Mouse (Mus musculus) CH12.LX (cell line): ENCODE measurements at regions not wholly inside any gene's neighbourhood (a gene's known extent, or its start where the extent isn't known, plus 50 kb on each side); places are given as distances from the start of the nearest gene placed in this dataset.

Source experiments
- DNase-seq: peaks from one replicate; pipeline ENCODE4 v3.0.0-alpha.2; 2013; ENCODE audit errors: extremely low read depth
- H3K27ac ChIP-seq: 2 replicates; pipeline ENCODE4 v1.5.1; 2012; ENCODE audit warnings: low read depth, mild to moderate bottlenecking, control low read depth, moderate library complexity; ENCODE audit not compliant: insufficient read depth
- H3K27me3 ChIP-seq: replicated peaks from 2 replicates; pipeline ENCODE3; 2012; ENCODE audit warnings: inconsistent platforms
- H3K36me3 ChIP-seq, 2 experiments: replicated peaks in 1 of 2; 2 replicates each; pipeline versions ENCODE3 to v1.6.1; 2012; ENCODE audit warnings: inconsistent platforms in 1 of 2, low read length in 1 of 2, mild to moderate bottlenecking in 1 of 2, mixed read lengths in 1 of 2, moderate library complexity in 1 of 2; ENCODE audit not compliant: control insufficient read depth in 1 of 2, insufficient read depth in 1 of 2
- H3K4me1 ChIP-seq, 2 experiments: 2 replicates each; pipeline ENCODE4 v1.6.1; 2012; ENCODE audit warnings: inconsistent platforms in 1 of 2, moderate library complexity in 1 of 2; ENCODE audit not compliant: insufficient read depth in 2 of 2, control insufficient read depth in 1 of 2
- H3K4me2 ChIP-seq: 2 replicates; pipeline ENCODE4 v1.6.1; 2012; ENCODE audit warnings: low read depth, mild to moderate bottlenecking, control low read depth; ENCODE audit not compliant: poor library complexity, insufficient read depth, severe bottlenecking
- H3K4me3 ChIP-seq, 3 experiments: fragments of 150-350 bp in 1 of 3; sonication (generic) in 1 of 3; replicated peaks in 1 of 3; 2 replicates each; pipeline versions ENCODE3 to v1.5.1; 2011 to 2012; ENCODE audit warnings: low read depth in 2 of 3, low read length in 2 of 3, mild to moderate bottlenecking in 2 of 3, moderate library complexity in 2 of 3, control low read depth in 1 of 3, improper control_type of control experiment in 1 of 3, inconsistent platforms in 1 of 3, mixed read lengths in 1 of 3; ENCODE audit not compliant: poor library complexity in 1 of 3
- H3K79me2 ChIP-seq: replicated peaks from 2 replicates; pipeline ENCODE4 v1.6.1; 2012; ENCODE audit warnings: mild to moderate bottlenecking, moderate library complexity; ENCODE audit not compliant: control insufficient read depth, poor library complexity, insufficient read depth, severe bottlenecking; ENCODE audit errors: extremely low read depth
- H3K9ac ChIP-seq: 2 replicates; pipeline ENCODE4 v1.6.1; 2012; ENCODE audit warnings: low read depth, mild to moderate bottlenecking, control low read depth, moderate library complexity; ENCODE audit not compliant: insufficient read depth
- H3K9me3 ChIP-seq: replicated peaks from 2 replicates; pipeline ENCODE3; 2012; ENCODE audit warnings: low read length, inconsistent platforms, mixed read lengths
- BHLHE40 ChIP-seq: IDR thresholded peaks from 2 replicates; pipeline ENCODE4 v1.6.1; 2011; ENCODE audit warnings: mild to moderate bottlenecking, low read depth, low read length, improper control_type of control experiment
- CHD2 ChIP-seq: IDR thresholded peaks from 2 replicates; pipeline ENCODE4 v1.6.1; 2011; ENCODE audit warnings: low read length, improper control_type of control experiment
- E2F4 ChIP-seq: IDR thresholded peaks from 2 replicates; pipeline ENCODE4 v1.6.1; 2011; ENCODE audit warnings: low read depth, low read length, improper control_type of control experiment; ENCODE audit not compliant: insufficient replicate concordance
- EP300 ChIP-seq: IDR thresholded peaks from 2 replicates; pipeline ENCODE4 v1.6.1; 2011; ENCODE audit warnings: low read length, improper control_type of control experiment
- GABPA ChIP-seq: IDR thresholded peaks from 2 replicates; pipeline ENCODE4 v1.6.1; 2012; ENCODE audit warnings: low read depth, low read length, improper control_type of control experiment, inconsistent platforms; ENCODE audit not compliant: insufficient replicate concordance
- HCFC1 ChIP-seq: IDR thresholded peaks from 2 replicates; pipeline ENCODE4 v1.6.1; 2012; ENCODE audit warnings: low read depth, mild to moderate bottlenecking, inconsistent platforms, low read length, improper control_type of control experiment
- IRF4 ChIP-seq: IDR thresholded peaks from 2 replicates; pipeline ENCODE4 v1.6.1; 2014; ENCODE audit warnings: low read depth, mild to moderate bottlenecking, inconsistent platforms, low read length, improper control_type of control experiment
- JUND ChIP-seq: conservative IDR thresholded peaks from 2 replicates; pipeline ENCODE4 v1.6.1; 2011; ENCODE audit warnings: low read depth, low read length, improper control_type of control experiment
- MAZ ChIP-seq: IDR thresholded peaks from 2 replicates; pipeline ENCODE4 v1.6.1; 2012; ENCODE audit warnings: low read depth, mild to moderate bottlenecking, inconsistent platforms, low read length, improper control_type of control experiment, moderate library complexity
- MEF2A ChIP-seq: IDR thresholded peaks from 2 replicates; pipeline ENCODE4 v1.6.1; 2014; ENCODE audit warnings: low read depth, mild to moderate bottlenecking, inconsistent platforms, low read length, improper control_type of control experiment, borderline replicate concordance
- MXI1 ChIP-seq: IDR thresholded peaks from 2 replicates; pipeline ENCODE4 v1.6.1; 2011; ENCODE audit warnings: mild to moderate bottlenecking, low read depth, low read length, improper control_type of control experiment
- NRF1 ChIP-seq: IDR thresholded peaks from 2 replicates; pipeline ENCODE4 v1.6.1; 2014; ENCODE audit warnings: low read depth, mild to moderate bottlenecking, inconsistent platforms, low read length, improper control_type of control experiment, moderate library complexity
- POLR2A ChIP-seq: IDR thresholded peaks from 2 replicates; pipeline ENCODE4 v1.6.1; 2011; ENCODE audit warnings: low read depth, mild to moderate bottlenecking, improper control_type of control experiment, low read length
- POLR2AphosphoS2 ChIP-seq: IDR thresholded peaks from 2 replicates; pipeline ENCODE4 v1.6.1; 2011; ENCODE audit warnings: low read depth, low read length, improper control_type of control experiment
- RAD21 ChIP-seq: IDR thresholded peaks from 2 replicates; pipeline ENCODE4 v1.6.1; 2011; ENCODE audit warnings: low read depth, mild to moderate bottlenecking, low read length, improper control_type of control experiment, moderate library complexity
- RCOR1 ChIP-seq: conservative IDR thresholded peaks from 2 replicates; pipeline ENCODE4 v1.6.1; 2012; ENCODE audit warnings: low read depth, mild to moderate bottlenecking, inconsistent platforms, low read length, improper control_type of control experiment
- SMC3 ChIP-seq: IDR thresholded peaks from 2 replicates; pipeline ENCODE4 v1.6.1; 2011; ENCODE audit warnings: low read depth, low read length, improper control_type of control experiment
- TCF12 ChIP-seq: IDR thresholded peaks from 2 replicates; pipeline ENCODE4 v1.6.1; 2014; ENCODE audit warnings: low read depth, mild to moderate bottlenecking, inconsistent platforms, low read length, improper control_type of control experiment
- UBTF ChIP-seq: IDR thresholded peaks from 2 replicates; pipeline ENCODE4 v1.6.1; 2012; ENCODE audit warnings: low read depth, mild to moderate bottlenecking, inconsistent platforms, low read length, improper control_type of control experiment, moderate library complexity
- ZC3H11A ChIP-seq: IDR thresholded peaks from 2 replicates; pipeline ENCODE4 v1.6.1; 2012; ENCODE audit warnings: low read depth, mild to moderate bottlenecking, inconsistent platforms, low read length, improper control_type of control experiment
- ZMIZ1 ChIP-seq: IDR thresholded peaks from 2 replicates; pipeline ENCODE4 v1.6.1; 2012; ENCODE audit warnings: low read depth, mild to moderate bottlenecking, inconsistent platforms, low read length, improper control_type of control experiment
- dilution Hi-C: fragments of 300-500 bp; cut with MboI; formaldehyde crosslinking; loops from 2 replicates; pipeline ENCODE4 v1.14.3; 2020; ENCODE audit warnings: low sequenced_read_pairs; ENCODE audit not compliant: extremely low pct_unique_long_range_greater_than_20kb, extremely low pct_ligation_motif_present
- in situ Hi-C: fragments of 300-500 bp; cut with MboI; formaldehyde crosslinking; loops from 3 replicates; pipeline ENCODE4 v1.14.3; 2019; ENCODE audit warnings: low sequenced_read_pairs, low pct_ligation_motif_present, low pct_unique_long_range_greater_than_20kb, mixed read lengths

DNA sequence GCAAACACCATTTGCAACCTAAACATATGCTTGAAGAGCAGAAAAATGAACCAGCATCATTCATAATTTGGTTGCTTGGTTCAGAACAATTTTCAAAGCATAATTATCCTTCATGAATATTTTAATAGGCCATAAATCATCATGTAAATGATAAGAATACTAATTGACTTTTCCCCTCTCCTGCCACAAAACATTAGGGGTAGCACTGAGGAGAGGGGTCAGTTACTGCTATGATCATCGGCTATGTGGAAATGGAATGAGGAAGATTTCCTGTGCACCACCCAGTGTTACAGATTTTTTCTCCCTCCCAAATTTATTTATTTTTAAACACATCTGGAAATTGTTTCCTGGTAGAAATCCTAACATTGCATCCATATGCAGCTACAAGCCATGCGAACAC, 98.4 kb upstream of the Impg1 start:
- dilution Hi-C loops (no loop called here), in situ Hi-C loops (no loop called here)
- Histone ChIP-seq H3K27me3 (no peaks in the 10 kb centered on the region), H3K36me3 (no peaks in the 10 kb centered on the region), H3K4me1 (no peaks in the 10 kb centered on the region), H3K4me2 (no peak overlapping the region), H3K9me3 (no peaks in the 10 kb centered on the region), H3K4me3 (no peak overlapping the region), H3K27ac (no peak overlapping the region), H3K79me2 (no peaks in the 10 kb centered on the region), H3K9ac (no peak overlapping the region)
- DNase-seq = no peak
- no peak for TF ChIP-seq RAD21
- no peak for TF ChIP-seq JUND
- no peak for TF ChIP-seq EP300
- no peak for TF ChIP-seq CHD2
- TF ChIP-seq ZC3H11A = no peak
- no peak for TF ChIP-seq IRF4
- TF ChIP-seq SMC3 = no peak
- TF ChIP-seq MAZ = no peak
- TF ChIP-seq POLR2A = no peak

DNA sequence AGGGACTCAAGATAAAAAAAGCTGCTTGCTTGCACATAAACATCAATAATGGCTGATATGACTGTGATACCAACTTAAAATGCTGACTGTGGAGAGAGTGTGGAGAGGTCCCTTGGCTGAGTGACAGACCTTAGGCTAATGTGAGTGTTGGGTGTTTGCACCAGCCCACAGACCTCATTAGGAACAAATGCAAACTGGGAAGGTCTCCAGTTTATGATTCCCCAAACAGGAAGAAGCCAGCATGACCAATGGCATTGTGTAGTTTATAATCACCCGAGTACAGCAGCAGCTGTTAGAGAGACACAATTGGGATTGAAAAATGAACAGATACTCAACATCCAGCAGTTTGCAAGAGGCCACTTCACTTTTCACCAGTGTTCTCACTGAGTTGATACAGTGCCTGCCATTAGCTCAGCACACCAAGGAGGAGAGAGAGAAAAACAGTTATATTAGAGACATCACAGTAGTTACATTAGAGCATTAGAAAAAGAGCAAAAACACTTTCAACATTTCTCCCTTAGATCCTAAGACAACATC, 90.3 kb upstream of the Impg1 start:
- no peaks in the 10 kb centered on the region for H3K36me3 ChIP-seq
- H3K4me2 ChIP-seq = no peak overlapping the region
- TF ChIP-seq MAZ (no peak), GABPA (no peak), MEF2A (no peak), E2F4 (no peak), POLR2AphosphoS2 (no peak), ZC3H11A (no peak), TCF12 (no peak), HCFC1 (no peak), MXI1 (no peak), SMC3 (no peak), BHLHE40 (no peak), RCOR1 (no peak), UBTF (no peak), NRF1 (no peak), ZMIZ1 (no peak)
- no peak overlapping the region for H3K4me3 ChIP-seq
- H3K9ac ChIP-seq = no peak overlapping the region
- no peak overlapping the region for H3K27ac ChIP-seq
- H3K79me2 ChIP-seq = no peaks in the 10 kb centered on the region
- H3K9me3 ChIP-seq = no peaks in the 10 kb centered on the region
- dilution Hi-C loops (no loop called here), in situ Hi-C loops (no loop called here)
- H3K4me1 ChIP-seq = no peaks in the 10 kb centered on the region
- no peaks in the 10 kb centered on the region for H3K27me3 ChIP-seq
- DNase-seq = no peak
